Mouse (Mus musculus) embryonic fibroblast, embryonic 13.5 days (primary cell): ENCODE measurements around the gene Actn2.

Experiments used
- CTCF ChIP-seq: IDR thresholded peaks from 2 replicates; pipeline ENCODE4 v1.5.1; 2011; ENCODE audit warnings: mild to moderate bottlenecking, control low read depth, low read length, moderate library complexity, borderline replicate concordance; ENCODE audit not compliant: insufficient read depth
- POLR2A ChIP-seq: IDR thresholded peaks from 2 replicates; pipeline ENCODE4 v1.6.1; 2011; ENCODE audit warnings: low read depth, mild to moderate bottlenecking, control low read depth, low read length, moderate library complexity

DNA sequence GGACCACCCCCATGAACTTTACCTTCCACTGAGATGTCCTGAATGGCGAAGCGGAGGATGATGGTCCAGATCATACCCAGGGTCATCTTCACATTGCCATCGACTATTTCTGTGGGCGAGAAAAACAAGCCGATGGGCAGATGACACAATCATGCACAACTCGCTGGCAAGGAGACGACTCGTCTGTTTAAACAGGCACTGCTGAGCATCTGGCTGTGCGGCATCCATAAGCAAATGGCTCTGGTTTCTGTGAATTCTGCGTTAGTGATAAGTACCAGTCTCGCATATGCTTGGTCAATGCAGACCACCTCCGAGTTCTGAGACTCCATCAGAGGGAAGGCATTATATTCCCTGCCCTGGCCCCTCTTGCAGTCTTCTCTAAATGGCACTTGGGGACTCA, 31.7 kb downstream of the Actn2 start:
- TF ChIP-seq CTCF = no peak
- TF ChIP-seq POLR2A = no peak
